Mouse (Mus musculus) limb, embryonic 14.5 days (tissue): ENCODE measurements at regions not wholly inside any gene's neighbourhood (a gene's known extent, or its start where the extent isn't known, plus 50 kb on each side); places are given as distances from the start of the nearest gene placed in this dataset.

Experiments
- ATAC-seq: fragments of 200-750 bp; cut with Nextera tagmentation; 2 replicates; pipeline ENCODE4 v1.8.0; 2017; ENCODE audit warnings: low read depth, moderate number of reproducible peaks, moderate TSS enrichment; ENCODE audit not compliant: low FRiP score
- DNase-seq: peaks from one replicate; pipeline ENCODE4 v3.0.0-alpha.2; 2015; ENCODE audit warnings: low spot score
- H3K27ac ChIP-seq: fragments of 300-500 bp; sonication (generic); replicated peaks from 2 replicates; pipeline ENCODE4 v1.5.1; 2014; ENCODE audit warnings: low read depth, mild to moderate bottlenecking, low read length, moderate library complexity, mixed read lengths
- H3K27me3 ChIP-seq: fragments of 300-500 bp; sonication (generic); 2 replicates; pipeline ENCODE4 v1.6.1; 2014; ENCODE audit warnings: low read length, mixed read lengths; ENCODE audit not compliant: control insufficient read depth, insufficient read depth
- H3K36me3 ChIP-seq: fragments of 300-500 bp; sonication (generic); 2 replicates; pipeline ENCODE4 v1.6.1; 2014; ENCODE audit warnings: mild to moderate bottlenecking, low read length, moderate library complexity, mixed read lengths; ENCODE audit not compliant: control insufficient read depth, insufficient read depth
- H3K4me1 ChIP-seq: fragments of 300-500 bp; sonication (generic); 2 replicates; pipeline ENCODE4 v1.6.1; 2014; ENCODE audit warnings: antibody characterized with exemption, low read length, mixed read lengths; ENCODE audit not compliant: control insufficient read depth, insufficient read depth
- H3K4me2 ChIP-seq: fragments of 300-500 bp; sonication (generic); replicated peaks from 2 replicates; pipeline ENCODE4 v1.6.1; 2014; ENCODE audit warnings: low read depth, mild to moderate bottlenecking, low read length, moderate library complexity; ENCODE audit not compliant: severe bottlenecking
- H3K4me3 ChIP-seq: fragments of 300-500 bp; sonication (generic); replicated peaks from 2 replicates; pipeline ENCODE4 v1.5.1; 2014; ENCODE audit warnings: low read length
- H3K9ac ChIP-seq: fragments of 300-500 bp; sonication (generic); 2 replicates; pipeline ENCODE4 v1.6.1; 2014; ENCODE audit warnings: mild to moderate bottlenecking, low read depth, low read length, moderate library complexity; ENCODE audit not compliant: severe bottlenecking
- H3K9me3 ChIP-seq: fragments of 300-500 bp; sonication (generic); 2 replicates; pipeline ENCODE4 v1.6.1; 2016; ENCODE audit warnings: low read length; ENCODE audit not compliant: control insufficient read depth
- POLR2A ChIP-seq: fragments of 200-500 bp; IDR thresholded peaks from 2 replicates; pipeline ENCODE4 v1.8.0; 2012; ENCODE audit warnings: inconsistent platforms, mild to moderate bottlenecking, moderate library complexity, borderline replicate concordance; ENCODE audit not compliant: insufficient read depth, insufficient read length; ENCODE audit errors: extremely low read depth
- WGBS: fragments of 180-500 bp; shearing (Covaris S2); extraction: QIAGEN DNeasy Blood & Tissue Kit; methylation state at CpG from one replicate; pipeline ENCODE4 v1.1.7; 2014; 5-methylcytosine and 5-hydroxymethylcytosine counted together

GRCm38 (mm10) chr19:53449137-53449783 is 58.9 kb upstream of the Smndc1 start:
- no peak overlapping the region for H3K27ac ChIP-seq
- H3K9me3 ChIP-seq: no peaks in the 10 kb centered on the region
- H3K9ac ChIP-seq: no peak overlapping the region
- no peak for ATAC-seq
- TF ChIP-seq POLR2A: no peak
- no peak overlapping the region for H3K4me3 ChIP-seq
- no peaks in the 10 kb centered on the region for H3K36me3 ChIP-seq
- H3K4me1 ChIP-seq: peaks cover 17% of the 10 kb centered on the region
- 93% methylated on average over 17 of the region's 17 CpGs for WGBS
- H3K27me3 ChIP-seq: peaks cover 4% of the 10 kb centered on the region; the same call in 1 of the 2 replicates
- H3K4me2 ChIP-seq: no peak overlapping the region
- no peak for DNase-seq

DNA sequence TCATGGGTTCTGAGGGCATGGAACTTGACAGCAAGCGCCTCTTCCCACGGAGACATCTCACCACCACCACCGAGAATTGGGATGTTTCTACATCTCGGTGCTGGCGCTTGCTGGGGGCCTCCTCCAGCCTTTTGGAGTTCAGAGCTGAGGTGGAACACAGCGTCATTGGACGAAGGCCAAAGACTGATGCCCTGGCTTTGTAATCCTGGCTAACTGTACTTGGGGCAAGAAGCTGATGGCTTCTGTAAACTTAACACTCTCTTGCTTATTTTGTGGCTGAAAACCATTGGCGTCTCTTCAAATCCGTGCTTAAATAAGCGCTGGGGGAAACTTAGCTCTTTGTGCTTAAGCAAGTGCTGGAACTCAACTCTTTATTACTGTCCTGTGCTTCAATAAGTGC is 57.8 kb upstream of the Smndc1 start:
- WGBS: 53% methylated on average over 10 of the region's 10 CpGs
- H3K4me1 ChIP-seq: peaks cover 17% of the 10 kb centered on the region
- no peak overlapping the region for H3K4me3 ChIP-seq
- H3K9ac ChIP-seq: no peak overlapping the region
- ATAC-seq: no peak
- no peak overlapping the region for H3K4me2 ChIP-seq
- peak; percentile 33 for DNase-seq
- no peaks in the 10 kb centered on the region for H3K36me3 ChIP-seq
- H3K9me3 ChIP-seq: no peaks in the 10 kb centered on the region
- H3K27me3 ChIP-seq: peaks cover 4% of the 10 kb centered on the region; the same call in 1 of the 2 replicates
- no peak for TF ChIP-seq POLR2A
- no peak overlapping the region for H3K27ac ChIP-seq

GRCm38 (mm10) chr19:53447754-53448153 is 57.4 kb upstream of the Smndc1 start:
- ATAC-seq (no peak), DNase-seq (no peak)
- H3K9me3 ChIP-seq: no peaks in the 10 kb centered on the region
- H3K27me3 ChIP-seq: peaks cover 4% of the 10 kb centered on the region; the same call in 1 of the 2 replicates
- 39% methylated on average over 6 of the region's 6 CpGs for WGBS
- H3K27ac ChIP-seq: no peak overlapping the region
- H3K36me3 ChIP-seq: no peaks in the 10 kb centered on the region
- H3K4me1 ChIP-seq: peaks cover 17% of the 10 kb centered on the region
- no peak overlapping the region for H3K4me2 ChIP-seq
- H3K4me3 ChIP-seq: no peak overlapping the region
- no peak overlapping the region for H3K9ac ChIP-seq
- TF ChIP-seq POLR2A: no peak

- no peak for TF ChIP-seq POLR2A
- DNase-seq (no peak), ATAC-seq (no peak)
- Histone ChIP-seq H3K4me3 (no peak overlapping the region), H3K27ac (no peak overlapping the region), H3K4me2 (no peak overlapping the region), H3K27me3 (peaks cover 4% of the 10 kb centered on the region; the same call in 1 of the 2 replicates), H3K9me3 (no peaks in the 10 kb centered on the region), H3K9ac (no peak overlapping the region), H3K36me3 (no peaks in the 10 kb centered on the region), H3K4me1 (peaks cover 17% of the 10 kb centered on the region)
- WGBS: 70% methylated on average over 5 of the region's 5 CpGs
Observed at GRCm38 (mm10) chr19:53446216-53446615, 55.8 kb upstream of the Smndc1 start.

GRCm38 (mm10) chr19:53444646-53445045 is 54.3 kb upstream of the Smndc1 start:
- no peak overlapping the region for H3K4me3 ChIP-seq
- no peaks in the 10 kb centered on the region for H3K9me3 ChIP-seq
- no peak for TF ChIP-seq POLR2A
- no peak for ATAC-seq
- peaks cover 13% of the 10 kb centered on the region for H3K4me1 ChIP-seq
- H3K36me3 ChIP-seq: no peaks in the 10 kb centered on the region
- H3K4me2 ChIP-seq: no peak overlapping the region
- no peak overlapping the region for H3K9ac ChIP-seq
- no peak for DNase-seq
- no peak overlapping the region for H3K27ac ChIP-seq
- H3K27me3 ChIP-seq: 0 out of 2 replicates have a peak, but pooled peaks cover 4% of the 10 kb centered on the region
- WGBS: 29% methylated on average over 5 of the region's 5 CpGs
